Mouse (Mus musculus) heart, embryonic 12.5 days (tissue): Measurements from ENCODE around the gene Guca2b. TPM values are rescaled to one million over a fixed set of nuclear protein-coding genes. Genes with fewer than 3 reads are reported as not detected.
A peak's percentile ranks its signal among the peaks of the same experiment; 100 is the strongest.

Experiments
- ATAC-seq: fragments of 200-750 bp; cut with Nextera tagmentation; 2 replicates; pipeline ENCODE4 v1.8.0; 2017; ENCODE audit warnings: moderate TSS enrichment, moderate library complexity; ENCODE audit not compliant: insufficient number of reproducible peaks, low FRiP score
- H3K27ac ChIP-seq: fragments of 300-500 bp; sonication (generic); 2 replicates; pipeline ENCODE4 v1.5.1; 2016; ENCODE audit warnings: mild to moderate bottlenecking, moderate library complexity; ENCODE audit not compliant: poor library complexity, severe bottlenecking
- H3K27me3 ChIP-seq: fragments of 300-500 bp; sonication (generic); replicated peaks from 2 replicates; pipeline ENCODE4 v1.6.1; 2016; ENCODE audit warnings: mild to moderate bottlenecking, moderate library complexity
- H3K36me3 ChIP-seq: fragments of 300-500 bp; sonication (generic); 2 replicates; pipeline ENCODE4 v1.6.1; 2016; ENCODE audit warnings: mild to moderate bottlenecking, moderate library complexity
- H3K4me1 ChIP-seq: fragments of 300-500 bp; sonication (generic); replicated peaks from 2 replicates; pipeline ENCODE4 v1.6.1; 2016; ENCODE audit warnings: mild to moderate bottlenecking
- H3K4me2 ChIP-seq: fragments of 300-500 bp; sonication (generic); 2 replicates; pipeline ENCODE4 v1.6.1; 2016; ENCODE audit warnings: mild to moderate bottlenecking, moderate library complexity
- H3K4me3 ChIP-seq: fragments of 300-500 bp; sonication (generic); 2 replicates; pipeline ENCODE4 v1.5.1; 2016; ENCODE audit warnings: mild to moderate bottlenecking
- H3K9ac ChIP-seq: fragments of 300-500 bp; sonication (generic); 2 replicates; pipeline ENCODE4 v1.6.1; 2016; ENCODE audit warnings: mild to moderate bottlenecking, moderate library complexity
- H3K9me3 ChIP-seq: fragments of 300-500 bp; sonication (generic); replicated peaks from 2 replicates; pipeline ENCODE4 v1.6.1; 2016; ENCODE audit warnings: mild to moderate bottlenecking, moderate library complexity
- WGBS: fragments of 180-500 bp; shearing (Covaris S2); methylation state at CpG from one replicate; pipeline ENCODE4 v1.1.7; 2016; 5-methylcytosine and 5-hydroxymethylcytosine counted together
- polyA plus RNA-seq: library from polyadenylated mRNA; unstranded; fragments of >200 nt; fragmentation: Nextera tagmentation; extraction: Ambion mirVana; gene quantifications from 2 replicates; pipeline ENCODE4 v1.2.1, GENCODE M21; 2016

The Guca2b gene
- polyA plus RNA-seq, 1 experiment from 2014 or later, result not detected

DNA sequence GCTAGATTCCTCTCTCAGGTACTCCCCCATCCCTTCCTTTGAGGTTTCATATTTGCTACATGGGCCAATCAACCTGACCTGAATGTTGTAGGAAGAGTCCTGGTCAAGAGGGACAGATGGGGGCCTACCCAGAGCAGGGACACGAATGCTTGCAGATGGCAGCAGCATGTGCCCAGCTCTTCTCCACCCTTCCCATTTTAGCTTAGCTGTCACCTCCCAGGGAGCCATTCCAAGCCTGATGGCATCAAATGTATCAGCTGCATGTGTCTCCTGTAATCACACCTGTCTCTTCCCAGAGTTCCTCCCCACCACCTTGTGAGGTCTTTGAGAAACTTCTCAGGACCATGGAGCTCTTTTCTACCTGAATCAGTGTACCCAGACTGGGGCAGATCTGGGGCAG, 1.7 kb downstream of the Guca2b start:
- peaks cover 22% of the 10 kb centered on the region for H3K4me1 ChIP-seq
- H3K27me3 ChIP-seq, result no peaks in the 10 kb centered on the region
- H3K36me3 ChIP-seq, result no peaks in the 10 kb centered on the region
- no peak for ATAC-seq
- no peak overlapping the region for H3K4me2 ChIP-seq
- peaks cover 7% of the 10 kb centered on the region for H3K9me3 ChIP-seq
- H3K27ac ChIP-seq, result no peak overlapping the region
- no peak overlapping the region for H3K4me3 ChIP-seq
- 70% methylated on average over 1 of the region's 1 CpGs for WGBS
- no peak overlapping the region for H3K9ac ChIP-seq

DNA sequence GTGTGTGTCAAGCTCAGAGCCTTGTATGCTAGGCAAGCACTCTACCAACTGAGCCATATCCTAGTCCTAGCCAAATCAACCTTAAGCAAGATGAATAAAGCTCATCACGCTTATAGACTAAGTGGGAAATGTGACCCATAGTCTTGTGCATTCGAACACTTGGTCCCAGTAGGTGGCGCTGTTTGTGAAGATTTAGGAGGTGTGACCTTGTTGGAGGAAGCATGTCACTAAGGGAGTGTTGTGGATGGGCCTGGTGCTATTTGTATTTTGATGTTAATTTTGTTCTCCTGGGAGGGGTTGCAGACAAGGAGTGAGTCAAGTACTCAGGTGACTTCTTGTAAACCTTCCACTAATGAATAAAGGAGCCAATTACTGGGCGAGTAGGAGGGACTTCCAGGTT, 16.1 kb downstream of the Guca2b start:
- Histone ChIP-seq H3K9ac (no peak overlapping the region), H3K4me3 (no peak overlapping the region)

DNA sequence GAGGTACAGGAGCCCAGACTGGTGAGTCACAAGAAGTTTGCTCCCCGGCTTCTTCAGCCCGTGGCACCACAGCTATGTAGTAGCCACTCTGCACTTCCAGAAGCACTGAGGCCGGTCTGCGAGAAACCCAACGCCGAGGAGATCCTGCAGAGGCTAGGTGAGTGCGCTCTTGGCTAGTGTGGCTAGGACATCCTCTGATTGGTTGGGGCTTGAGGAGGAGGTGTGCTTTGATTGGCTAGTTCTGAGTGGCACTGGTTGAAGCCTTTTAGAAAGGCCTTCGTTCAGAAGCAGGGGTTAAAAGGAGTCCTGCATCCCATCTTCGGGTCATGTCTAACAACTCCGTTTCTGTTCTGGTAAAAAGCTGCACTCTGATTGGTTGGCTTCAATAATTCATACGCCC, 20.1 kb downstream of the Guca2b start:
- 0 out of 2 replicates have a peak, but pooled peaks cover 4% of the 10 kb centered on the region for H3K9me3 ChIP-seq
- 60% methylated on average over 11 of the region's 11 CpGs for WGBS

More for the DNA sequence above, 16.1 kb downstream of the Guca2b start:
- Histone ChIP-seq H3K4me1 (peaks cover 4% of the 10 kb centered on the region), H3K36me3 (no peaks in the 10 kb centered on the region), H3K27ac (no peak overlapping the region), H3K4me2 (no peak overlapping the region), H3K27me3 (no peaks in the 10 kb centered on the region), H3K9me3 (0 out of 2 replicates have a peak, but pooled peaks cover 4% of the 10 kb centered on the region)
- no peak for ATAC-seq
- 87% methylated on average over 4 of the region's 4 CpGs for WGBS

GRCm38 (mm10) chr4:119637946-119638345, 20.8 kb downstream of the Guca2b start:
- Histone ChIP-seq H3K27ac (no peak overlapping the region), H3K9ac (no peak overlapping the region), H3K4me2 (no peak overlapping the region), H3K36me3 (peaks cover 3% of the 10 kb centered on the region; the same call in 1 of the 2 replicates), H3K27me3 (no peaks in the 10 kb centered on the region), H3K4me1 (peaks cover 50% of the 10 kb centered on the region), H3K9me3 (0 out of 2 replicates have a peak, but pooled peaks cover 4% of the 10 kb centered on the region), H3K4me3 (no peak overlapping the region)
- WGBS, result 76% methylated on average over 6 of the region's 6 CpGs
- no peak for ATAC-seq

More for the DNA sequence above, 20.1 kb downstream of the Guca2b start:
- Histone ChIP-seq H3K27ac (no peak overlapping the region), H3K27me3 (no peaks in the 10 kb centered on the region), H3K4me1 (peaks cover 43% of the 10 kb centered on the region), H3K9ac (no peak overlapping the region), H3K4me3 (no peak overlapping the region), H3K36me3 (peaks cover 3% of the 10 kb centered on the region; the same call in 1 of the 2 replicates), H3K4me2 (no peak overlapping the region)
- ATAC-seq, result no peak

DNA sequence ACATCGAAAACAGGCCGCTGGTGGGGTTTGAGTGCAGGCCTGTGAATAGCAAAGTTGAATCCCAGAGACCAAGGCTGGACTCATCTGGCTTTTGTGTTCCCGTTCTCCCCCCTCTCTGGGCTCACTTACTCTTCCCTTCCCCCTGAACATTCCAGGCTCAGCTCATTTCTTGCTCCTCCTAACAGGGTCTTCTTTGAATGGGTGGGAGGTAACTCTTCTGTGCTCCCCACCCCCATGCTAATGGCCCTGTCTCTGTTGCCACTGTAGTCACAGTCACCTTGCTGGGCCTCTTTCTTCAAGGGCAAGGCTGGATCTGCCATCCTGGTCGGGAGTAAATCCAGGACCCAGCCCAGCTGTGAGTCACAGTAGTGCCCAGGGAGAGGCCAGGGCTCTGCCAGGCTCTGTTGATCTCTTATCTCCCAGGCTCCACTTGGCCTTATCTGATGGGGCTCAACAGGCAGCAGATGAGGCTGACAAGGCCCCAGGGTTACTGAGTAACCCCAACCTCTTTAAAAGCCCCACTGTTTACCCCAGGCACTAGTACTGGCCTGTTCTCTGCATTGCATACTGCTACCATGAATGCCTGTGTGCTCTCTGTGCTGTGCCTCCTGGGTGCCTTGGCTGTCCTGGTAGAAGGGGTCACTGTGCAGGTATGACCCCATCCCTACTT, 21.4 kb downstream of the Guca2b start, which contains the start of gene Guca2a:
Gene Guca2a, plus strand, starts transcription at position 529 of the 670 bp plus-strand sequence.
- Histone ChIP-seq H3K4me2 (no peak within 1 kb of the TSS), H3K27me3 (no peaks in the 10 kb centered on the region), H3K9ac (peak within 1 kb of the TSS; percentile 35; the same call in 1 of the 2 replicates), H3K9me3 (no peaks in the 10 kb centered on the region), H3K36me3 (peaks cover 3% of the 10 kb centered on the region; the same call in 1 of the 2 replicates), H3K4me3 (no peak within 1 kb of the TSS), H3K4me1 (peaks cover 56% of the 10 kb centered on the region), H3K27ac (peak within 1 kb of the TSS; percentile 55)
- 54% methylated on average over 4 of the region's 4 CpGs for WGBS
- ATAC-seq, result no peak

- Histone ChIP-seq H3K4me1 (peaks cover 62% of the 10 kb centered on the region), H3K9ac (no peak overlapping the region), H3K27ac (peak overlapping the region; percentile 55; the same call in 1 of the 2 replicates), H3K4me3 (no peak overlapping the region), H3K27me3 (no peaks in the 10 kb centered on the region), H3K36me3 (peaks cover 3% of the 10 kb centered on the region; the same call in 1 of the 2 replicates), H3K9me3 (no peaks in the 10 kb centered on the region), H3K4me2 (no peak overlapping the region)
- 77% methylated on average over 7 of the region's 7 CpGs for WGBS
- no peak for ATAC-seq
Measured at GRCm38 (mm10) chr4:119636731-119637130, 22.0 kb downstream of the Guca2b start.

GRCm38 (mm10) chr4:119635686-119636085, 23.1 kb downstream of the Guca2b start:
- peaks cover 4% of the 10 kb centered on the region for H3K36me3 ChIP-seq
- H3K27ac ChIP-seq, result no peak overlapping the region
- ATAC-seq, result no peak
- H3K9ac ChIP-seq, result no peak overlapping the region
- H3K27me3 ChIP-seq, result no peaks in the 10 kb centered on the region
- no peak overlapping the region for H3K4me2 ChIP-seq
- no peaks in the 10 kb centered on the region for H3K9me3 ChIP-seq
- peaks cover 73% of the 10 kb centered on the region for H3K4me1 ChIP-seq
- H3K4me3 ChIP-seq, result no peak overlapping the region
- WGBS, result 67% methylated on average over 8 of the region's 8 CpGs

GRCm38 (mm10) chr4:119634908-119635660, 23.7 kb downstream of the Guca2b start:
- no peaks in the 10 kb centered on the region for H3K9me3 ChIP-seq
- H3K27me3 ChIP-seq, result no peaks in the 10 kb centered on the region
- no peak overlapping the region for H3K4me2 ChIP-seq
- ATAC-seq, result no peak
- H3K4me3 ChIP-seq, result no peak overlapping the region
- H3K36me3 ChIP-seq, result peaks cover 9% of the 10 kb centered on the region
- peaks cover 75% of the 10 kb centered on the region for H3K4me1 ChIP-seq
- H3K27ac ChIP-seq, result no peak overlapping the region
- H3K9ac ChIP-seq, result no peak overlapping the region
- 52% methylated on average over 6 of the region's 6 CpGs for WGBS

DNA sequence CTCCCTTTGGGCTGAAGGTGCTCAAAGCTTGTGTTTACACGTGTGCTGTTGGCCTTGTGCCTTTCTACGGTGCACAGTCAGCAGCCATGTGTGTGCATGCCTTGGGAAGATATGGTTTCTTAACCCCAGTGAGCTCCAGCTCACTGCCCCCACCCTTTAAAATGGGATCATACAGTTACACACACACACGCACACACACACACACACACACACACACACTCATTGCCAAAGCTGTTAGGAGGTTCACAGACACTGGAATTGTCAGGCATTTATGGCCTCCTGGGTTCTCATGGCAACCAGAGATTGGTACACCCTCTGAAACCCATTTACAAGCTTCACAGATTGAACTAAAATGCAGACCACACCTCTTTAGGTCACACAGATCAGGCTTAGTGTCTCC, 24.8 kb downstream of the Guca2b start:
- no peak overlapping the region for H3K9ac ChIP-seq
- WGBS, result 77% methylated on average over 3 of the region's 3 CpGs
- H3K4me1 ChIP-seq, result peaks cover 75% of the 10 kb centered on the region
- H3K36me3 ChIP-seq, result peaks cover 19% of the 10 kb centered on the region
- no peaks in the 10 kb centered on the region for H3K9me3 ChIP-seq
- no peak overlapping the region for H3K4me3 ChIP-seq
- H3K27me3 ChIP-seq, result no peaks in the 10 kb centered on the region
- H3K4me2 ChIP-seq, result no peak overlapping the region
- no peak for ATAC-seq
- peak overlapping the region; percentile 22; the same call in 1 of the 2 replicates for H3K27ac ChIP-seq

GRCm38 (mm10) chr4:119633342-119633741, 25.4 kb downstream of the Guca2b start:
- peak overlapping the region; percentile 83 for H3K27ac ChIP-seq
- peaks cover 21% of the 10 kb centered on the region for H3K36me3 ChIP-seq
- H3K9me3 ChIP-seq, result no peaks in the 10 kb centered on the region
- peak overlapping the region; percentile 11; the same call in 1 of the 2 replicates for H3K9ac ChIP-seq
- no peak overlapping the region for H3K4me3 ChIP-seq
- no peak overlapping the region for H3K4me2 ChIP-seq
- no peaks in the 10 kb centered on the region for H3K27me3 ChIP-seq
- no peak for ATAC-seq
- 50% methylated on average over 7 of the region's 7 CpGs for WGBS
- H3K4me1 ChIP-seq, result peaks cover 75% of the 10 kb centered on the region

DNA sequence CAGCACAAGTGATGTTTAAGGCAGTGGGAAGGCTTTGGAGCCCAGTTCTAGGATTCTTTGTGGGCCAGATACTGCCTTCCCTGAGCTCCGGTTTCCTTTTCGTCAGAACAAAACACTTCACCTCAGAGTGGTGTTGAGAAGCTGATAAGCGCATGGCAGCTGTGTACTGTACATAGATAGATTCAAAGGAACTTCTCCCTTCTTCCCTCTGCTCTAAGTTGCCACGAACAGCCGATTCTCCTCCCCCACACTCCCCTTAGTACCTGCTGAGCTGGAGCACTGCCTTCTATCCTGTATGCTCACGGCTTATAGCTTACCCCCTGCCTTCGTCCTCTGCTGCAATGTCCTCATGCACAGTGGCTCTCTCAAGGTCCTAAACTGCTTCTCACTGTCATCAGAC, 26.0 kb downstream of the Guca2b start:
- Histone ChIP-seq H3K36me3 (peaks cover 21% of the 10 kb centered on the region), H3K4me3 (no peak overlapping the region), H3K9me3 (no peaks in the 10 kb centered on the region), H3K4me1 (peaks cover 76% of the 10 kb centered on the region), H3K9ac (0 out of 2 replicates have a peak overlapping the region, but pooled peaks have one; percentile 33), H3K4me2 (peak overlapping the region; percentile 30), H3K27me3 (no peaks in the 10 kb centered on the region), H3K27ac (peak overlapping the region; percentile 83)
- ATAC-seq, result no peak
- 15% methylated on average over 7 of the region's 7 CpGs for WGBS
